Mouse (Mus musculus): ENCODE data around the gene Tmem54. TPM values are rescaled to one million over a fixed set of nuclear protein-coding genes. Genes with fewer than 3 reads are reported as not detected.
A peak's percentile ranks its signal among the peaks of the same experiment; 100 is the strongest.

Gene Tmem54
- polyA plus RNA-seq (2015; fragmentation: Nextera tagmentation; extraction: Ambion mirVana), result 44.2 and 53.2 TPM in 2 replicates

DNA sequence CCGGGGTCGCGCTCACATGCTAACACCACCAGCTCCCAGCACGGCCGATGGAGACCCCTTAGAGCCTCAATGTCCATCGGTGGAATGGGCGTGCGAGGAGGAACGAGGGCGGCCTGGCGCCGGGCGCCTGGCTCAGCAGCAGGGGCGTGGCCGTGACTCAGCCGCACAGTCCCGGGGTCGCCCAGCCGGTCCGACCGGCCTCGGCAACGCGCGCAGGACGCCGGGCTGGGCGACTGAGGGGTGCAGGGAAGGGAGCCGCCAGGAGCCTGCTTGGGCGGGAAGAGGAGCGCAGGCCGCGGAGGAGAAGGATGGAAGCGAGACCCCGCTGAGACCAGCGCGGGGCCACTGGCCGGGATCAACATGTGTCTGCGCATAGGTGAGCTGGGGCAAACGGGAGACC lies at the start of gene Tmem54:
Gene Tmem54 (plus strand): TSS at position 193 of the 400 bp plus-strand sequence.
- no peaks in the 10 kb centered on the region for H3K9me3 ChIP-seq (replicated peaks; ENCODE audit: control insufficient read depth, low read length)
- H3K9ac ChIP-seq (ENCODE audit: low read length), result peak within 1 kb of the TSS; percentile 24
- under 1% methylated on average over 40 of the region's 40 CpGs for WGBS
- peak within 1 kb of the TSS; percentile 3; the same call in 1 of the 2 replicates for H3K27ac ChIP-seq (ENCODE audit: low read length)
- H3K4me1 ChIP-seq (ENCODE audit: control insufficient read depth, insufficient read depth, low read length), result peaks cover 9% of the 10 kb centered on the region
- no peaks in the 10 kb centered on the region for H3K27me3 ChIP-seq (ENCODE audit: control insufficient read depth, insufficient read depth, low read length)
- H3K4me2 ChIP-seq (ENCODE audit: low read depth, low read length), result peak within 1 kb of the TSS; percentile 41
- ATAC-seq (ENCODE audit: insufficient read depth, low FRiP score), result peak; percentile 86
- no peaks in the 10 kb centered on the region for H3K36me3 ChIP-seq (ENCODE audit: control insufficient read depth, insufficient read depth, low read length)
- H3K4me3 ChIP-seq (replicated peaks; ENCODE audit: low read length), result peak within 1 kb of the TSS; percentile 42

DNA sequence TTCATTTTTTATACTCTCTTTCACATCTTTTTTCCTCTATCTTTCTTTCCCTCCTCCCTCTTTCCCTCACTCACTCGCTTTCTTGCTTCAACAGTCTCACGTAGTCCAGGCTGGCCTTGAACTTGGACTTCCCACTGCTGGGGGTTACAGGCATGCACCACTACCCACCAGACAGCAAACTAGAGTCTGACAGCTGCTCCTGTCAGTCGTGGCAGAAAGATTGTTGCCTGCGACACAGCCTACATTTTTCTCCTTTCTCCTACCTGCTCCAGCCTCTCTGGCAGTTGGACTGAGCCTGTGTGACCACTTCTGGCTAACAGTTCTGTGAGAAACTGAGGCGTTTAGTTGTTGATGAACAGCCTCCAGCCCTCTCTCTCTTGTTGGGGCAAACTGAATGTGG lies 49.8 kb upstream of the Tmem54 start:
- Histone ChIP-seq H3K9me3 (replicated peaks; ENCODE audit: control insufficient read depth, low read length) (no peaks in the 10 kb centered on the region), H3K4me2 (ENCODE audit: low read depth, low read length) (no peak overlapping the region), H3K36me3 (ENCODE audit: control insufficient read depth, insufficient read depth, low read length) (no peaks in the 10 kb centered on the region), H3K27me3 (ENCODE audit: control insufficient read depth, insufficient read depth, low read length) (no peaks in the 10 kb centered on the region), H3K4me1 (ENCODE audit: control insufficient read depth, insufficient read depth, low read length) (peaks cover 9% of the 10 kb centered on the region), H3K27ac (ENCODE audit: low read length) (peak overlapping the region; percentile 36; the same call in 1 of the 2 replicates), H3K9ac (ENCODE audit: low read length) (no peak overlapping the region; the same call in 1 of the 2 replicates), H3K4me3 (replicated peaks; ENCODE audit: low read length) (no peak overlapping the region)
- WGBS, result 81% methylated on average over 5 of the region's 5 CpGs
- ATAC-seq (ENCODE audit: insufficient read depth, low FRiP score), result no peak

DNA sequence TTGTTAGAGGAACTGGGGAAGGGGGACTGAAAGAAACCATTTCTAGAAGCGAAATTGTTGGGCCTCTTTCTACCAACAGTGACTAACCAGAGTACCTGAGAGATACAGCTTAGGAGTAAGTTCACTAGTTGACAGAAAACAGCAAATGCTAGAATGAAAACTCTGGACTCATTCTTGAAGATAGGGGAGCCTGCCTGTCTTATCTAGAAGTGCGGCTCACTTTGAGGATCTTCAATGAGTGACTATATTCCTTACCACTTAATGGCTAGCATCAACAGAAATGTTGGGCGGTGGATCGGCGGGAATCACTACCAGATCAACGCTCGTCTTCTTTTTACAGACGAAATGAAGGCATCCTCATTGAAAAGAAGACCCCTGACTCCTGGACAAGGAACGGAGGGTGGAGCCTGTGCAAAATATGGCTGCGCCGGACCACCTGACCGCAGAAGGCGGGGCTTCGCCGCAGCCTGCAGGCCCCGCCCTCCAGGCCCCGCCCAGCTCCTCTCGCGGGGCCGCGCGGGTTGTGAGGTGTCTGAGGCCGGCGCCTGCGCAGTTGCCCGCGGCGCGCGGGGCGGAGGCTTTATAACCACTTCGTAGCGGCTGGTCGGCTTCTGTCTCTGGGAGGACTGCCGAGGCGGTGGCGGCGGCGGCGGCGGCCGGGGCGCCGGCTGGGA lies 47.7 kb upstream of the Tmem54 start:
- Histone ChIP-seq H3K4me3 (replicated peaks; ENCODE audit: low read length) (peak overlapping the region; percentile 70), H3K9me3 (replicated peaks; ENCODE audit: control insufficient read depth, low read length) (no peaks in the 10 kb centered on the region), H3K4me2 (ENCODE audit: low read depth, low read length) (peak overlapping the region; percentile 99), H3K4me1 (ENCODE audit: control insufficient read depth, insufficient read depth, low read length) (peaks cover 9% of the 10 kb centered on the region), H3K27ac (ENCODE audit: low read length) (peak overlapping the region; percentile 80), H3K27me3 (ENCODE audit: control insufficient read depth, insufficient read depth, low read length) (no peaks in the 10 kb centered on the region), H3K9ac (ENCODE audit: low read length) (peak overlapping the region; percentile 96), H3K36me3 (ENCODE audit: control insufficient read depth, insufficient read depth, low read length) (no peaks in the 10 kb centered on the region)
- peak; percentile 96 for ATAC-seq (ENCODE audit: insufficient read depth, low FRiP score)
- 3% methylated on average over 43 of the region's 44 CpGs for WGBS

DNA sequence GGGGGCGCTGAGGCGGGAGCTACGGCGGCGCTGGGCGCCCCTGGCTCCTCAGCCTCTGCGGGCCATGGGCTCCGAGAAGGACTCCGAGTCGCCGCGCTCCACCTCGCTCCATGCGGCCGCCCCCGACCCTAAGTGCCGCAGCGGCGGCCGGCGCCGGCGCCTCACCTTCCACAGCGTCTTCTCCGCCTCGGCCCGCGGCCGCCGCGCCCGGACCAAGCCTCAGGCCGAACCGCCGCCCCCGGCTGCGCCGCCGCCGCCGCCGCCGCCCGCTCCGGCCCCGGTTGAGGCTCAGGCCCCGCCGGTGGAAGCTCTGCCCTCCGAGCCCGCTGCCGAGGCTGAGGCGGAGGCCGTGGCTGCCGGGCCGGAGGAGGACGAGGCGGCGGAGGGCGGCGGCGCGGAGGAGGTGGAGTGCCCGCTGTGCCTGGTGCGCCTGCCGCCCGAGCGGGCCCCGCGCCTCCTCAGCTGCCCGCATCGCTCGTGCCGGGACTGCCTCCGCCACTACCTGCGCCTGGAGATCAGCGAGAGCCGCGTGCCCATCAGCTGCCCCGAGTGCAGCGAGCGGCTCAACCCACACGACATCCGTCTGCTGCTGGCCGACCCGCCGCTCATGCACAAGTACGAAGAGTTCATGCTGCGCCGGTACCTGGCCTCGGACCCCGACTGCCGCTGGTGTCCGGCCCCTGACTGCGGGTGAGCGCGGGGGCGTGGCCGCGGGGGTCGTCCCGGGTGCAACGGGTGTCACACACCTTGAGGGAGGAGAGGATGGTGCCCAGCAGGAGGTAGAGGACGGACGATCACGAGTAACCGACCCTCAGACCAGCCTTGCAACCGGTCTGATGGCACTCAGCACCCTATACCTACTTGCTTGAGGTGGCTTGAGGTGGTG lies 46.9 kb upstream of the Tmem54 start, which contains the start of gene Rnf19b:
Gene Rnf19b (plus strand): TSS at position 65 of the 886 bp plus-strand sequence.
- under 1% methylated on average over 89 of the region's 107 CpGs for WGBS
- Histone ChIP-seq H3K4me1 (ENCODE audit: control insufficient read depth, insufficient read depth, low read length) (peaks cover 9% of the 10 kb centered on the region), H3K36me3 (ENCODE audit: control insufficient read depth, insufficient read depth, low read length) (no peaks in the 10 kb centered on the region), H3K9ac (ENCODE audit: low read length) (peak within 1 kb of the TSS; percentile 96), H3K9me3 (replicated peaks; ENCODE audit: control insufficient read depth, low read length) (no peaks in the 10 kb centered on the region), H3K4me3 (replicated peaks; ENCODE audit: low read length) (peak within 1 kb of the TSS; percentile 70), H3K27me3 (ENCODE audit: control insufficient read depth, insufficient read depth, low read length) (no peaks in the 10 kb centered on the region), H3K4me2 (ENCODE audit: low read depth, low read length) (peak within 1 kb of the TSS; percentile 99), H3K27ac (ENCODE audit: low read length) (peak within 1 kb of the TSS; percentile 80)
- ATAC-seq (ENCODE audit: insufficient read depth, low FRiP score), result peak; percentile 48

DNA sequence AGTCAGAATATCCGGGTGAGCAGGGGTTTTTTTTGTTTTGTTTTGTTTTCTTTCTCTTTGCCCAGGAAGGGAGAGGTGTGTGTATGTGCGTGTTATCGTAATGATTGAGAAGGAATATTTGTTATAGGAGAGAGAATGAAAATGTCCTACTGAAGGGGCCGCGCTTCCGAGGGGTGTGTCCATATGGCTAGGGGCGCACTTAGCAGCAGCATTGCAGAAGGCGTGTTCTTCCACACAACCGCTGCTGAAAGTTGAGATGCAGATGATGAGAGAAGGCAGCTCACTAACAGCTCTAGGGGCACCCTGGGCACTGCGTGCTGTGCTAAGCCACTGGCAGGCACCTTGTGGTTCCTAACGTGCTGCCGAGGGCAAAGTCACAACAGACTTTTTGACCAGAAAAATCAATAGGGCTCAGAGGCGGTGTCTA lies 46.2 kb upstream of the Tmem54 start:
- H3K27ac ChIP-seq (ENCODE audit: low read length), result peak overlapping the region; percentile 80; the same call in 1 of the 2 replicates
- peak overlapping the region; percentile 96 for H3K9ac ChIP-seq (ENCODE audit: low read length)
- WGBS, result 1% methylated on average over 13 of the region's 13 CpGs
- peak overlapping the region; percentile 70 for H3K4me3 ChIP-seq (replicated peaks; ENCODE audit: low read length)
- peak overlapping the region; percentile 99 for H3K4me2 ChIP-seq (ENCODE audit: low read depth, low read length)
- peaks cover 9% of the 10 kb centered on the region for H3K4me1 ChIP-seq (ENCODE audit: control insufficient read depth, insufficient read depth, low read length)
- no peaks in the 10 kb centered on the region for H3K27me3 ChIP-seq (ENCODE audit: control insufficient read depth, insufficient read depth, low read length)
- H3K9me3 ChIP-seq (replicated peaks; ENCODE audit: control insufficient read depth, low read length), result no peaks in the 10 kb centered on the region
- no peak for ATAC-seq (ENCODE audit: insufficient read depth, low FRiP score)
- H3K36me3 ChIP-seq (ENCODE audit: control insufficient read depth, insufficient read depth, low read length), result no peaks in the 10 kb centered on the region

DNA sequence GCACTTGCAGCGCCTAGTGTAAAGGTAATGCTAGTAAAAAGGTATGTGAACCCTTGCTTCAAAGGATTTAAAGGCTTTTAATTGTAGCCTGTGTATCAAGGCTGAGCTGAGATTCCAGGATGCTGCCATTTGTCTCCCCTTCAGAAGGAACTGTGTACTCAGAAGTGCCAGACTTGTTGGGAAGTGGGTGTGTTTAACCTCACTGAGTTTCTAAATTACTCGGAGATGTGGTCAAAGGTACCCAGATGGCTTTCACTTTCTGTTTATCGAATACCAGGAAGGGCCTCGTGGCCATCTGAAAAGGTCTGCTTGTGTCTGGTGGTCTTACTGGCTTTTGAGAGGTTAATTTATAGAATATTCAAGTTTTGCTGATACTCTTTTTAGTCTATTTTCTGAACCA lies 45.4 kb upstream of the Tmem54 start:
- H3K4me3 ChIP-seq (replicated peaks; ENCODE audit: low read length), result peak overlapping the region; percentile 70; the same call in 1 of the 2 replicates

DNA sequence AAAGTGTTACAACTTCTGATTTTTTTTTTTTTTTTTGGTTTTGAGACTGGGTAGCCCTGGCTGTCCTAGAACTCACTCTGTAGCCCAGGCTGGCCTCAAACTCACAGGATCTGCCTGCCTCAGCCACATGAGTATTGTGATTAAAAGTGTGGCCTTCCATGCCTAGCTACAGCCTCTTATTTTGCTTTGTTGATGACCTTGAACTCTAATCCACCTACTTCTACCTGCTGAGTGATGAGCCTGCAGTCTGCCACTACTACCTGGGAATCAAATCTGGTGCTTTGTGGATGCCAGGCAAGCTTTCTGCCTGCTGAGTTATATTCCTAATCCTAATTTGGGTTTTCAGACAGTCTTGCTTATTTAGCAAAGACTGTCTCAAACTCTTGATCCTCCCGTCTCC lies 43.9 kb upstream of the Tmem54 start:
- Histone ChIP-seq H3K4me1 (ENCODE audit: control insufficient read depth, insufficient read depth, low read length) (peaks cover 9% of the 10 kb centered on the region), H3K27ac (ENCODE audit: low read length) (no peak overlapping the region), H3K4me2 (ENCODE audit: low read depth, low read length) (no peak overlapping the region), H3K36me3 (ENCODE audit: control insufficient read depth, insufficient read depth, low read length) (no peaks in the 10 kb centered on the region), H3K27me3 (ENCODE audit: control insufficient read depth, insufficient read depth, low read length) (no peaks in the 10 kb centered on the region), H3K9ac (ENCODE audit: low read length) (no peak overlapping the region), H3K9me3 (replicated peaks; ENCODE audit: control insufficient read depth, low read length) (no peaks in the 10 kb centered on the region), H3K4me3 (replicated peaks; ENCODE audit: low read length) (no peak overlapping the region)
- 90% methylated on average over 1 of the region's 1 CpGs for WGBS
- no peak for ATAC-seq (ENCODE audit: insufficient read depth, low FRiP score)

More for the DNA sequence above, 45.4 kb upstream of the Tmem54 start:
- peak overlapping the region; percentile 33; the same call in 1 of the 2 replicates for H3K9ac ChIP-seq (ENCODE audit: low read length)
- ATAC-seq (ENCODE audit: insufficient read depth, low FRiP score), result no peak
- H3K9me3 ChIP-seq (replicated peaks; ENCODE audit: control insufficient read depth, low read length), result no peaks in the 10 kb centered on the region
- WGBS, result 21% methylated on average over 4 of the region's 4 CpGs
- no peaks in the 10 kb centered on the region for H3K27me3 ChIP-seq (ENCODE audit: control insufficient read depth, insufficient read depth, low read length)
- peak overlapping the region; percentile 99 for H3K4me2 ChIP-seq (ENCODE audit: low read depth, low read length)
- no peaks in the 10 kb centered on the region for H3K36me3 ChIP-seq (ENCODE audit: control insufficient read depth, insufficient read depth, low read length)
- H3K4me1 ChIP-seq (ENCODE audit: control insufficient read depth, insufficient read depth, low read length), result peaks cover 9% of the 10 kb centered on the region
- H3K27ac ChIP-seq (ENCODE audit: low read length), result no peak overlapping the region

DNA sequence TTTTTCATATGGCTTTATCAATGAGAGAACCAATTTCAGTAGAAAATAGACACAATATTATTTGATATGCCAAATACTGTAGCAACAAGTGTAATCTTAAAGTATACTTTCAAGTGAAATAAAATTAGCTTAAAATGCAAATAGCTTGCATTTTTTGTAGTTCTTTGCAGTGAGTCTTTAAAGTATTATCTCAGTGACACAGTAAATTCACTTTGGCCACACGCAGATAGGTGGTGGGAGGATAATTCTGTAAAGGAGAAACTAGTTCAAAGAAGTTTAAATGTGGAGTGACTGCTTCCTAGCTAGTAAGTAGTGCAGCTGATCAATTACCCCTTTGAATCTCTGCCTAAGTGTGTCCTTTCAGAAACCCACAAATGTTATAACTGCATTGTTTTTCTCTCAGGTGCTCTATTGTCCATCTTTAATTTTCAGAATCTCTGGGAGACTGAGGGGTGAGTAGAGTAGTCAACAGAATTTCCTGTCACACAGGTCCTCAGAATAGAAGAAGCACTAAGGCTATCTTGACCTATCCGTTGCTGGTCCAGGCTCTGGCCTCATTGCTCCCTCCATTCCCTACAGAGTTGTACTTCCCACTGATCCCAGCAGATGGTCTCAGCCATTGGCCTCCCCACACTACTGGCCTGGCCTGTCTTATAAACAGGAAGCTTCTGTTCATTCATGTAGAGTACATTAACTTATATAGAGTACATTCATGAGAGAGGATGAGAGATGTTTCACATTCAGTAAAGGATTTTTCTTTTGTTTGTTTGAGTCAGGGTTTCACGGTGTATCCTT lies 42.9 kb upstream of the Tmem54 start:
- Histone ChIP-seq H3K27ac (ENCODE audit: low read length) (no peak overlapping the region; the same call in 1 of the 2 replicates), H3K4me2 (ENCODE audit: low read depth, low read length) (no peak overlapping the region), H3K9ac (ENCODE audit: low read length) (no peak overlapping the region), H3K27me3 (ENCODE audit: control insufficient read depth, insufficient read depth, low read length) (no peaks in the 10 kb centered on the region), H3K4me3 (replicated peaks; ENCODE audit: low read length) (no peak overlapping the region), H3K9me3 (replicated peaks; ENCODE audit: control insufficient read depth, low read length) (no peaks in the 10 kb centered on the region), H3K36me3 (ENCODE audit: control insufficient read depth, insufficient read depth, low read length) (no peaks in the 10 kb centered on the region), H3K4me1 (ENCODE audit: control insufficient read depth, insufficient read depth, low read length) (peaks cover 11% of the 10 kb centered on the region)
- no peak for ATAC-seq (ENCODE audit: insufficient read depth, low FRiP score)
- WGBS, result 60% methylated on average over 3 of the region's 3 CpGs
